Mouse (Mus musculus): Measurements from ENCODE around the gene Ptprr. TPM values are rescaled to one million over a fixed set of nuclear protein-coding genes. Genes with fewer than 3 reads are reported as not detected.

Gene Ptprr
- total and polyA plus RNA-seq, 3 experiments, result 0.76 to 2.0 (median 1.8) TPM

- Histone ChIP-seq H3K36me3 (ENCODE audit: control insufficient read depth, insufficient read depth, low read length) (peaks cover 13% of the 10 kb centered on the region), H3K4me3 (no peak overlapping the region), H3K4me1 (ENCODE audit: control insufficient read depth, insufficient read depth, low read length) (peaks cover 21% of the 10 kb centered on the region), H3K27me3 (ENCODE audit: control insufficient read depth, insufficient read depth, low read length) (no peaks in the 10 kb centered on the region), H3K79me2 (replicated peaks; ENCODE audit: control insufficient read depth, insufficient read depth, low read length) (no peaks in the 10 kb centered on the region), H3K27ac (peak overlapping the region; percentile 89), H3K9ac (ENCODE audit: low read depth, low read length) (no peak overlapping the region)
- intact Hi-C loops (cut with DNase I), result loop anchor here (1.0 to 2.0 kb wide), 4 partner anchors 22 to 58 kb away; no protein-coding TSS in a partner anchor
- 22% methylated on average over 15 of the region's 15 CpGs for WGBS
- DNase-seq, result peak; percentile 70 to 82
- TF ChIP-seq POLR2A (IDR thresholded peaks at IDR 0.05; ENCODE audit: insufficient read depth, low read depth, low read length), result peak; percentile 59
- peak; percentile 46 for TF ChIP-seq CTCF (IDR thresholded peaks at IDR 0.05)
- TF ChIP-seq EP300 (IDR thresholded peaks at IDR 0.05; ENCODE audit: insufficient read depth, low read depth, low read length), result peak; percentile 96
Measured at GRCm38 (mm10) chr10:116266561-116267433, 248.8 kb downstream of the Ptprr start.

GRCm38 (mm10) chr10:116267434-116267822 lies 249.4 kb downstream of the Ptprr start:
- Histone ChIP-seq H3K36me3 (ENCODE audit: control insufficient read depth, insufficient read depth, low read length) (peaks cover 13% of the 10 kb centered on the region), H3K4me1 (ENCODE audit: control insufficient read depth, insufficient read depth, low read length) (peaks cover 19% of the 10 kb centered on the region), H3K9ac (ENCODE audit: low read depth, low read length) (no peak overlapping the region), H3K4me3 (no peak overlapping the region), H3K27ac (peak overlapping the region; percentile 89), H3K27me3 (ENCODE audit: control insufficient read depth, insufficient read depth, low read length) (no peaks in the 10 kb centered on the region), H3K79me2 (replicated peaks; ENCODE audit: control insufficient read depth, insufficient read depth, low read length) (no peaks in the 10 kb centered on the region)
- 26% methylated on average over 4 of the region's 4 CpGs for WGBS
- TF ChIP-seq EP300 (IDR thresholded peaks at IDR 0.05; ENCODE audit: insufficient read depth, low read depth, low read length) (no peak), POLR2A (IDR thresholded peaks at IDR 0.05; ENCODE audit: insufficient read depth, low read depth, low read length) (0 out of 2 replicates have a peak, but pooled peaks have one; percentile 12)
- no peak for DNase-seq
- intact Hi-C loops (cut with DNase I), result loop anchor here (2.0 kb wide), 3 partner anchors 21 to 33 kb away; no protein-coding TSS in a partner anchor

- no peaks in the 10 kb centered on the region for H3K79me2 ChIP-seq (replicated peaks; ENCODE audit: control insufficient read depth, insufficient read depth, low read length)
- DNase-seq, result no peak
- peak overlapping the region; percentile 89 for H3K27ac ChIP-seq
- TF ChIP-seq EP300 (IDR thresholded peaks at IDR 0.05; ENCODE audit: insufficient read depth, low read depth, low read length) (no peak), CTCF (IDR thresholded peaks at IDR 0.05) (no peak), POLR2A (IDR thresholded peaks at IDR 0.05; ENCODE audit: insufficient read depth, low read depth, low read length) (no peak)
- peaks cover 13% of the 10 kb centered on the region for H3K36me3 ChIP-seq (ENCODE audit: control insufficient read depth, insufficient read depth, low read length)
- H3K9ac ChIP-seq (ENCODE audit: low read depth, low read length), result no peak overlapping the region
- H3K27me3 ChIP-seq (ENCODE audit: control insufficient read depth, insufficient read depth, low read length), result no peaks in the 10 kb centered on the region
- no peak overlapping the region for H3K4me3 ChIP-seq
- intact Hi-C loops (cut with DNase I), result no loop called here
- WGBS, result 37% methylated on average over 4 of the region's 4 CpGs
- H3K4me1 ChIP-seq (ENCODE audit: control insufficient read depth, insufficient read depth, low read length), result peaks cover 19% of the 10 kb centered on the region
Measured at GRCm38 (mm10) chr10:116268343-116268742, 250.3 kb downstream of the Ptprr start.

GRCm38 (mm10) chr10:116270646-116271469 lies 252.8 kb downstream of the Ptprr start:
- intact Hi-C loops (cut with DNase I), result no loop called here
- 57% methylated on average over 12 of the region's 12 CpGs for WGBS

GRCm38 (mm10) chr10:116271470-116271915 lies 253.5 kb downstream of the Ptprr start:
- Histone ChIP-seq H3K27me3 (ENCODE audit: control insufficient read depth, insufficient read depth, low read length) (no peaks in the 10 kb centered on the region), H3K27ac (peak overlapping the region; percentile 68), H3K4me3 (no peak overlapping the region), H3K36me3 (ENCODE audit: control insufficient read depth, insufficient read depth, low read length) (peaks cover 13% of the 10 kb centered on the region), H3K9ac (ENCODE audit: low read depth, low read length) (no peak overlapping the region), H3K79me2 (replicated peaks; ENCODE audit: control insufficient read depth, insufficient read depth, low read length) (no peaks in the 10 kb centered on the region), H3K4me1 (ENCODE audit: control insufficient read depth, insufficient read depth, low read length) (peaks cover 17% of the 10 kb centered on the region)
- intact Hi-C loops (cut with DNase I), result no loop called here
- DNase-seq, result no peak
- 38% methylated on average over 10 of the region's 10 CpGs for WGBS
- no peak for TF ChIP-seq CTCF (IDR thresholded peaks at IDR 0.05)
- TF ChIP-seq POLR2A (IDR thresholded peaks at IDR 0.05; ENCODE audit: insufficient read depth, low read depth, low read length), result no peak
- TF ChIP-seq EP300 (IDR thresholded peaks at IDR 0.05; ENCODE audit: insufficient read depth, low read depth, low read length), result no peak

More at GRCm38 (mm10) chr10:116270646-116271469, 252.8 kb downstream of the Ptprr start:
- no peak overlapping the region for H3K9ac ChIP-seq (ENCODE audit: low read depth, low read length)
- peaks cover 13% of the 10 kb centered on the region for H3K36me3 ChIP-seq (ENCODE audit: control insufficient read depth, insufficient read depth, low read length)
- TF ChIP-seq CTCF (IDR thresholded peaks at IDR 0.05) (no peak), EP300 (IDR thresholded peaks at IDR 0.05; ENCODE audit: insufficient read depth, low read depth, low read length) (no peak), POLR2A (IDR thresholded peaks at IDR 0.05; ENCODE audit: insufficient read depth, low read depth, low read length) (0 out of 2 replicates have a peak, but pooled peaks have one; percentile 42)
- DNase-seq, result no peak
- peaks cover 19% of the 10 kb centered on the region for H3K4me1 ChIP-seq (ENCODE audit: control insufficient read depth, insufficient read depth, low read length)
- no peaks in the 10 kb centered on the region for H3K79me2 ChIP-seq (replicated peaks; ENCODE audit: control insufficient read depth, insufficient read depth, low read length)
- H3K4me3 ChIP-seq, result no peak overlapping the region
- H3K27me3 ChIP-seq (ENCODE audit: control insufficient read depth, insufficient read depth, low read length), result no peaks in the 10 kb centered on the region
- H3K27ac ChIP-seq, result peak overlapping the region; percentile 68

All from heart, adult 2 months (tissue).